Mouse (Mus musculus) hindbrain, embryonic 12.5 days (tissue): Measurements from ENCODE around the gene Hoxd10. TPM values are rescaled to one million over a fixed set of nuclear protein-coding genes. Genes with fewer than 3 reads are reported as not detected.

Source experiments
- ATAC-seq: fragments of 200-750 bp; cut with Nextera tagmentation; 2 replicates; pipeline ENCODE4 v1.8.0; 2017; ENCODE audit warnings: moderate TSS enrichment; ENCODE audit not compliant: low FRiP score
- H3K27ac ChIP-seq: fragments of 300-500 bp; sonication (generic); 2 replicates; pipeline ENCODE4 v1.5.1; 2016; ENCODE audit warnings: mild to moderate bottlenecking
- H3K27me3 ChIP-seq: fragments of 300-500 bp; sonication (generic); 2 replicates; pipeline ENCODE4 v1.6.1; 2016; ENCODE audit warnings: mild to moderate bottlenecking
- H3K36me3 ChIP-seq: fragments of 300-500 bp; sonication (generic); 2 replicates; pipeline ENCODE4 v1.6.1; 2016; ENCODE audit warnings: mild to moderate bottlenecking
- H3K4me1 ChIP-seq: fragments of 300-500 bp; sonication (generic); 2 replicates; pipeline ENCODE4 v1.6.1; 2016
- H3K4me2 ChIP-seq: fragments of 300-500 bp; sonication (generic); replicated peaks from 2 replicates; pipeline ENCODE4 v1.6.1; 2016; ENCODE audit warnings: mild to moderate bottlenecking
- H3K4me3 ChIP-seq: fragments of 300-500 bp; sonication (generic); 2 replicates; pipeline ENCODE4 v1.5.1; 2016; ENCODE audit warnings: mild to moderate bottlenecking
- H3K9ac ChIP-seq: fragments of 300-500 bp; sonication (generic); 2 replicates; pipeline ENCODE4 v1.6.1; 2016; ENCODE audit warnings: mild to moderate bottlenecking, moderate library complexity
- H3K9me3 ChIP-seq: fragments of 300-500 bp; sonication (generic); replicated peaks from 2 replicates; pipeline ENCODE4 v1.6.1; 2016; ENCODE audit warnings: mild to moderate bottlenecking
- WGBS: fragments of 180-500 bp; shearing (Covaris S2); methylation state at CpG from one replicate; pipeline ENCODE4 v1.1.7; 2016; 5-methylcytosine and 5-hydroxymethylcytosine counted together
- polyA plus RNA-seq: library from polyadenylated mRNA; unstranded; fragments of >200 nt; fragmentation: Nextera tagmentation; extraction: Ambion mirVana; gene quantifications from 2 replicates; pipeline ENCODE4 v1.2.1, GENCODE M21; 2016

The Hoxd10 gene
- polyA plus RNA-seq = not detected in 2 replicates

- Histone ChIP-seq H3K27me3 (peaks cover 95% of the 10 kb centered on the region), H3K4me1 (no peaks in the 10 kb centered on the region; the same call in 1 of the 2 replicates), H3K36me3 (no peaks in the 10 kb centered on the region), H3K27ac (no peak within 1 kb of the TSS), H3K9me3 (0 out of 2 replicates have a peak, but pooled peaks cover 3% of the 10 kb centered on the region), H3K4me2 (no peak within 1 kb of the TSS; the same call in 1 of the 2 replicates), H3K9ac (no peak within 1 kb of the TSS), H3K4me3 (0 out of 2 replicates have a peak within 1 kb of the TSS, but pooled peaks have one; percentile 1)
- 1% methylated on average over 56 of the region's 56 CpGs for WGBS
- peak; percentile 52; the same call in 1 of the 2 replicates for ATAC-seq
Observed at GRCm38 (mm10) chr2:74691022-74691951, at the start of gene Hoxd10. Gene Hoxd10, plus strand, starts transcription at chr2:74691924.

- H3K27me3 ChIP-seq = peaks cover 42% of the 10 kb centered on the region
- no peak overlapping the region for H3K4me2 ChIP-seq
- no peak overlapping the region for H3K9ac ChIP-seq
- H3K27ac ChIP-seq = no peak overlapping the region
- no peak for ATAC-seq
- H3K36me3 ChIP-seq = no peaks in the 10 kb centered on the region
- H3K9me3 ChIP-seq = no peaks in the 10 kb centered on the region
- 64% methylated on average over 5 of the region's 5 CpGs for WGBS
- H3K4me3 ChIP-seq = no peak overlapping the region
- H3K4me1 ChIP-seq = no peaks in the 10 kb centered on the region
Observed at GRCm38 (mm10) chr2:74642431-74642830, 49.3 kb upstream of the Hoxd10 start.

DNA sequence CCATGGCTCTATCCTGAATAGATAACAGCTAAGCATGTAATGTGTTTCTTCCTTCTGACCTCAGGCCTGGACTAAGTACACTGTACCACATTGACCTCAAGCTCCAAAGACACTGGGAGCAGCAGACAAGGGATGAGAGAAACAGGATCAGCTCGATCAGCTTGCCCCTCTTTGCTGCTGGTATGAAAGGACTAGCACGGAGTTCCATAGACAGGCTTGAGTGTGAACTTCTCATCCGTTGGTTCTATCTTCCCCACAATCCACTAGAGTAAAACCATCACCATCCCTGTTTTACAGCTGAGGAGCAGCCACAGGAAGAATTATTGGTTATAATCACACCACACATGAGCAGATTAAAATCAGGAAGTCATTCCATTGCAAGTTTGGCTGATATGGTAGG lies 46.1 kb upstream of the Hoxd10 start:
- Histone ChIP-seq H3K27me3 (peaks cover 73% of the 10 kb centered on the region), H3K4me3 (no peak overlapping the region), H3K4me2 (no peak overlapping the region), H3K4me1 (0 out of 2 replicates have a peak, but pooled peaks cover 2% of the 10 kb centered on the region), H3K9me3 (no peaks in the 10 kb centered on the region), H3K27ac (no peak overlapping the region), H3K9ac (no peak overlapping the region), H3K36me3 (no peaks in the 10 kb centered on the region)
- no peak for ATAC-seq
- WGBS = 79% methylated on average over 3 of the region's 3 CpGs

- Histone ChIP-seq H3K36me3 (no peaks in the 10 kb centered on the region), H3K9ac (no peak overlapping the region), H3K4me3 (no peak overlapping the region), H3K4me2 (no peak overlapping the region), H3K4me1 (0 out of 2 replicates have a peak, but pooled peaks cover 2% of the 10 kb centered on the region), H3K27me3 (peaks cover 84% of the 10 kb centered on the region), H3K27ac (no peak overlapping the region), H3K9me3 (no peaks in the 10 kb centered on the region)
- 15% methylated on average over 7 of the region's 7 CpGs for WGBS
- no peak for ATAC-seq
Observed at GRCm38 (mm10) chr2:74647082-74647864, 44.5 kb upstream of the Hoxd10 start.

DNA sequence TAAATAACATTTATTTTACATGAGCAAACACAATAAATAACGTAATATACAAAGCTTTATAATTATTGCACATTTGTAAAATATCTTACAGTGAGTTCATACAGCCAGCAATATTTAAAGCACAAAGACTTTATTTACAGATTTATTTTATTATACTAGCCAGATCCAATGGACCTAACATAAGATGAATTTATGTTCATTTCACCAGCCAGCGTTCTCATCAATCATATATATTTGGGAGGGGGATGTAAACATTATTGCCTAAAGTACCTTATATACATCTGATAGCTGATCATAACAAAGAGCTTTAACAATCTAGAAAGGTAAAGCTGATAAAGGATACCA lies 38.8 kb upstream of the Hoxd10 start:
- H3K4me2 ChIP-seq = no peak overlapping the region
- H3K36me3 ChIP-seq = no peaks in the 10 kb centered on the region
- H3K27ac ChIP-seq = no peak overlapping the region
- no peak overlapping the region for H3K9ac ChIP-seq
- peaks cover 11% of the 10 kb centered on the region for H3K4me1 ChIP-seq
- H3K4me3 ChIP-seq = no peak overlapping the region
- 36% methylated on average over 2 of the region's 2 CpGs for WGBS
- ATAC-seq = no peak
- no peaks in the 10 kb centered on the region; the same call in 1 of the 2 replicates for H3K9me3 ChIP-seq
- H3K27me3 ChIP-seq = peaks cover 82% of the 10 kb centered on the region

- Histone ChIP-seq H3K9me3 (no peaks in the 10 kb centered on the region; the same call in 1 of the 2 replicates), H3K36me3 (no peaks in the 10 kb centered on the region), H3K4me2 (peak overlapping the region; percentile 52; the same call in 1 of the 2 replicates), H3K4me1 (peaks cover 9% of the 10 kb centered on the region), H3K27ac (no peak overlapping the region), H3K27me3 (peaks cover 81% of the 10 kb centered on the region), H3K4me3 (no peak overlapping the region), H3K9ac (no peak overlapping the region)
- ATAC-seq = no peak
- WGBS = 12% methylated on average over 17 of the region's 17 CpGs
Observed at GRCm38 (mm10) chr2:74653781-74654535, 37.8 kb upstream of the Hoxd10 start.

DNA sequence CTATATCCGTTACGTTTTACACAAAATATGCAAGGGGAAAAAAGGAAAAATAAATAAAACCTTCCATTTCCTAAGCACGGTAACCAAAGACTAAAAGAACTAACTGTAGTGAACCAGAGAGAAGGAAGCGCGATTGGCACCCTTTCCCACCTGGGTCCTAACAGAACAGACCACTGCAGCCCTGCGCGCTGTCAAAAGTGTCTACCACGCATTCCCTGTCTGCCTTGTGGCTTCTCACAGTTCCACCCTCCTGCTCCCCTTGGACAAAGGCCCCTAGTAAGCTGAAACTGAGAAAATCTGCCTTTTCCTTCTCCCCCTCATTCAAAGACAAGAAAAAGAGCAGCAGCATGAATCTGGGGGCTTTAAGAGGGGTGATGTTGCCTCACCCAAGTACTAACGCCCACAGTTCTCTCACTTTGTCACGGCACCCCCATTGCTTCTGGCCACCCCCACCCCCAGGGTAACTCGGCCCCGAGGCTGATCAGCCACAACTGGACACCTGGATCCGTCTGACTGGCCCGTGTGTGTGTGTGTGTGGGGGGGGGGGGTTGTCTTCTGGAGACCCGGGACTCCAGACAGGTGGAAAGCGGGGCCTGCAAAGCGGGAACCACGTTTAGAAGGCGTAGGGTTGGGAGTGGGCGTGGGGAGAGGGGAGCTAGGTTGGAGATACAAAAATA lies 36.8 kb upstream of the Hoxd10 start:
- Histone ChIP-seq H3K4me3 (peak overlapping the region; percentile 38), H3K36me3 (no peaks in the 10 kb centered on the region), H3K9me3 (no peaks in the 10 kb centered on the region; the same call in 1 of the 2 replicates), H3K9ac (peak overlapping the region; percentile 55; the same call in 1 of the 2 replicates), H3K4me2 (peak overlapping the region; percentile 52), H3K27ac (peak overlapping the region; percentile 57), H3K27me3 (peaks cover 77% of the 10 kb centered on the region), H3K4me1 (peaks cover 9% of the 10 kb centered on the region)
- ATAC-seq = no peak
- 4% methylated on average over 20 of the region's 20 CpGs for WGBS

DNA sequence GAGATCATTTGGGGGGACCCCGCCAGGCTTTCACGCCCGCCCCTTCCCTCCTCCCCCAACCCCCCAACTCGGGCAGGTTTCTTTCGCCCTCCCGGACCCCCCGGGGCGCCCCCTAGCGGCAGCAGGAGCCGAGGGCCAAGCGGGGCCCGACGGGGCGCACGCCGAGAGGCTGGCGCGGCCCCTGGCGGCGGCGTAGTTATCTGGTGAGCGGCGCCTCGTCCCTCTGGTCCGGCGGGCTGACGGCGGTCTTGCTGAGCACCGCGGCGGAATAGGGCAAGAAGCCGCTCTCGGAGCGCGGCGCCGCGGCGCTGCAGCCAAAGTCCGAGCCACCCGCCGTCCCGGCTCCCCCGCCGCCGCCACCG lies 36.3 kb upstream of the Hoxd10 start:
- Histone ChIP-seq H3K36me3 (no peaks in the 10 kb centered on the region), H3K4me3 (peak overlapping the region; percentile 38), H3K9ac (peak overlapping the region; percentile 55), H3K27me3 (peaks cover 77% of the 10 kb centered on the region), H3K4me1 (peaks cover 9% of the 10 kb centered on the region), H3K27ac (peak overlapping the region; percentile 57), H3K4me2 (peak overlapping the region; percentile 52), H3K9me3 (no peaks in the 10 kb centered on the region; the same call in 1 of the 2 replicates)
- under 1% methylated on average over 20 of the region's 47 CpGs for WGBS
- ATAC-seq = no peak

- Histone ChIP-seq H3K9ac (peak overlapping the region; percentile 55), H3K4me1 (peaks cover 9% of the 10 kb centered on the region), H3K4me3 (peak overlapping the region; percentile 38), H3K27me3 (peaks cover 77% of the 10 kb centered on the region), H3K4me2 (peak overlapping the region; percentile 52), H3K27ac (peak overlapping the region; percentile 57), H3K9me3 (no peaks in the 10 kb centered on the region; the same call in 1 of the 2 replicates), H3K36me3 (no peaks in the 10 kb centered on the region)
- ATAC-seq = no peak
- under 1% methylated on average over 67 of the region's 69 CpGs for WGBS
Observed at GRCm38 (mm10) chr2:74655821-74656631, 35.7 kb upstream of the Hoxd10 start.

DNA sequence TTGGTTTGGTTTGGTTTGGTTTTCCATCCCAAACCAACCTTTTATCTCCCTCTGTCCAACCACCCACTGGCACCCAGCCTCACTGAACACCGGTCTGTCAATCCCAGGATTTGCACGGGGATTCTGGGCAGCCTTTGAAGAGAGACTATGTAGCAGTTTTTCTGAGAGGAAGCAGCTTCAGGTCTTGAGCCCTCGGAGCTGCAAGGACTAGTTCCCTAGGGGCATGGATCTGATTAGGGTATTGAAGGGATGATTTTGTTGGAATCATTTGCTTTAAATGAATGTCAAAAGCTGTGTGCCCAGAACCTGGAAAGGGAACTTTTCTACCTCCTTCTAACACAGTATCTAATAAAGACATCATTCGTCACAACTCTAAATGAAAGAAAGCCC lies 35.1 kb upstream of the Hoxd10 start:
- peak overlapping the region; percentile 38; the same call in 1 of the 2 replicates for H3K4me3 ChIP-seq
- H3K27ac ChIP-seq = no peak overlapping the region
- peaks cover 80% of the 10 kb centered on the region for H3K27me3 ChIP-seq
- no peak overlapping the region for H3K4me2 ChIP-seq
- ATAC-seq = no peak
- no peak overlapping the region for H3K9ac ChIP-seq
- H3K4me1 ChIP-seq = peaks cover 9% of the 10 kb centered on the region
- WGBS = 5% methylated on average over 4 of the region's 4 CpGs
- no peaks in the 10 kb centered on the region; the same call in 1 of the 2 replicates for H3K9me3 ChIP-seq
- H3K36me3 ChIP-seq = no peaks in the 10 kb centered on the region
